Mouse (Mus musculus) left cerebral cortex, adult 2 months (tissue): ENCODE results near the gene Ccdc102a. TPM values are rescaled to one million over a fixed set of nuclear protein-coding genes. Genes with fewer than 3 reads are reported as not detected.

Experiments used
- DNase-seq, 2 experiments: peaks; one replicate each; pipeline ENCODE4 v3.0.0; 2021 to 2022; ENCODE audit warnings: low spot score in 2 of 2, mixed read lengths in 1 of 2; ENCODE audit errors: extremely low spot score in 1 of 2
- H3K27ac ChIP-seq: fragments of 200-600 bp; 2 replicates; pipeline ENCODE4 v1.8.1; 2022
- H3K4me3 ChIP-seq: fragments of 200-600 bp; 2 replicates; pipeline ENCODE4 v1.8.1; 2022
- CTCF ChIP-seq: fragments of 200-600 bp; IDR thresholded peaks from 2 replicates; pipeline ENCODE4 v1.8.1; 2022; ENCODE audit warnings: antibody characterized with exemption, mild to moderate bottlenecking, moderate library complexity
- intact Hi-C: fragments of 180-260 bp; cut with DNase I; formaldehyde crosslinking; loops from one replicate; pipeline ENCODE4 v1.15.1; 2025
- long read RNA-seq, 2 experiments: library from polyadenylated mRNA; stranded (forward); transcript quantifications; one replicate each; pipeline ENCODE4 v2.0.0; 2021; ENCODE audit warnings: borderline mapping rate in 2 of 2
- total RNA-seq, 2 experiments: library from RNA; stranded (reverse); gene quantifications; 2 replicates each; pipeline ENCODE4 v1.2.3; 2021

Gene Ccdc102a
- 1 to 10 TPM; 1.6 to 2.0 TPM for total RNA-seq
- long read RNA-seq, experiment 1, partial matches to known transcripts: 0 of 1 reads
- long read RNA-seq, experiment 1, other reads (novel, unspliced or antisense): 0 of 1 reads
- long read RNA-seq, experiment 2, partial matches to known transcripts: 1 of 4 reads
- long read RNA-seq, experiment 2, other reads (novel, unspliced or antisense): 0 of 4 reads

GRCm38 (mm10) chr8:94917851-94918495 lies at the start of gene Ccdc102a:
TSS of gene Ccdc102a (minus strand) at chr8:94918098.
- DNase-seq: peak in 1 of 2 experiments; percentile 19
- Histone ChIP-seq H3K4me3 (peak within 1 kb of the TSS; percentile 45), H3K27ac (peak within 1 kb of the TSS; percentile 32)
- no peak for TF ChIP-seq CTCF
- intact Hi-C loops: no loop called here

GRCm38 (mm10) chr8:94967554-94967953 lies 49.7 kb upstream of the Ccdc102a start:
- H3K27ac ChIP-seq: peak overlapping the region; percentile 15; the same call in 1 of the 2 replicates
- no peak for TF ChIP-seq CTCF
- H3K4me3 ChIP-seq: no peak overlapping the region
- no peak for DNase-seq
- intact Hi-C loops: no loop called here

- no peak for TF ChIP-seq CTCF
- intact Hi-C loops: no loop called here
- Histone ChIP-seq H3K27ac (peak overlapping the region; percentile 15; the same call in 1 of the 2 replicates), H3K4me3 (no peak overlapping the region)
- DNase-seq: no peak
These were observed 49.2 kb upstream of the Ccdc102a start for GRCm38 (mm10) chr8:94967071-94967470.

GRCm38 (mm10) chr8:94966578-94966977 lies 48.7 kb upstream of the Ccdc102a start:
- no peak for DNase-seq
- Histone ChIP-seq H3K4me3 (no peak overlapping the region), H3K27ac (peak overlapping the region; percentile 53; the same call in 1 of the 2 replicates)
- intact Hi-C loops: no loop called here
- TF ChIP-seq CTCF: peak; percentile 90

GRCm38 (mm10) chr8:94964828-94965227 lies 46.9 kb upstream of the Ccdc102a start:
- no peak overlapping the region for H3K27ac ChIP-seq
- DNase-seq: no peak
- no peak overlapping the region for H3K4me3 ChIP-seq
- intact Hi-C loops: no loop called here
- TF ChIP-seq CTCF: no peak

- intact Hi-C loops: no loop called here
- DNase-seq: no peak
- no peak overlapping the region for H3K27ac ChIP-seq
- no peak overlapping the region for H3K4me3 ChIP-seq
- no peak for TF ChIP-seq CTCF
These were observed 44.3 kb upstream of the Ccdc102a start for GRCm38 (mm10) chr8:94962201-94962600.

- no peak for DNase-seq
- Histone ChIP-seq H3K27ac (no peak overlapping the region), H3K4me3 (no peak overlapping the region)
- TF ChIP-seq CTCF: no peak
- intact Hi-C loops: no loop called here
These were observed 38.2 kb upstream of the Ccdc102a start for GRCm38 (mm10) chr8:94956078-94956574.

GRCm38 (mm10) chr8:94954921-94955758 lies 37.2 kb upstream of the Ccdc102a start:
- peak; percentile 68 for TF ChIP-seq CTCF
- H3K4me3 ChIP-seq: no peak overlapping the region
- intact Hi-C loops: loop anchor here (5.0 kb wide), 1 partner anchor 247 kb away; the partner anchor contains the start of gene Kifc3
- H3K27ac ChIP-seq: no peak overlapping the region
- peak in 1 of 2 experiments; percentile 28 for DNase-seq

- no peak for DNase-seq
- H3K4me3 ChIP-seq: no peak overlapping the region
- H3K27ac ChIP-seq: no peak overlapping the region
- no peak for TF ChIP-seq CTCF
- intact Hi-C loops: loop anchor here (5.0 kb wide), 1 partner anchor 248 kb away; the partner anchor contains the start of gene Kifc3
These were observed 36.5 kb upstream of the Ccdc102a start for GRCm38 (mm10) chr8:94954368-94954737.

GRCm38 (mm10) chr8:94953624-94954367 lies 35.9 kb upstream of the Ccdc102a start:
- intact Hi-C loops: loop anchor here (5.0 kb wide), 1 partner anchor 249 kb away; the partner anchor contains the start of gene Kifc3
- DNase-seq: no peak
- no peak for TF ChIP-seq CTCF

GRCm38 (mm10) chr8:94952086-94952485 lies 34.2 kb upstream of the Ccdc102a start:
- intact Hi-C loops: loop anchor here (5.0 kb wide), 1 partner anchor 250 kb away; the partner anchor contains the start of gene Kifc3
- DNase-seq: no peak
- no peak for TF ChIP-seq CTCF
- H3K27ac ChIP-seq: no peak overlapping the region
- no peak overlapping the region for H3K4me3 ChIP-seq

More at GRCm38 (mm10) chr8:94953624-94954367, 35.9 kb upstream of the Ccdc102a start:
- no peak overlapping the region for H3K27ac ChIP-seq
- no peak overlapping the region for H3K4me3 ChIP-seq
